Mouse (Mus musculus) spleen, postnatal 10 days (tissue): ENCODE measurements around the gene Stab2.
A peak's percentile ranks its signal among the peaks of the same experiment; 100 is the strongest.

Experiments used
- DNase-seq, 2 experiments: peaks; one replicate each; pipeline ENCODE4 v3.0.0; 2021 to 2022; ENCODE audit warnings: low spot score in 2 of 2

Stab2 gene

GRCm38 (mm10) chr10:87007385-87008214 lies at the start of gene Stab2:
Gene Stab2 (minus strand): TSS chr10:87008025.
- no peak for DNase-seq

GRCm38 (mm10) chr10:87051714-87052113 lies 43.9 kb upstream of the Stab2 start:
- no peak for DNase-seq

GRCm38 (mm10) chr10:87049179-87049578 lies 41.4 kb upstream of the Stab2 start:
- no peak for DNase-seq

- DNase-seq = peak in 1 of 2 experiments; percentile 30
Measured at GRCm38 (mm10) chr10:87046931-87047468, 39.2 kb upstream of the Stab2 start.

- no peak for DNase-seq
Measured at GRCm38 (mm10) chr10:87046469-87046868, 38.6 kb upstream of the Stab2 start.

DNA sequence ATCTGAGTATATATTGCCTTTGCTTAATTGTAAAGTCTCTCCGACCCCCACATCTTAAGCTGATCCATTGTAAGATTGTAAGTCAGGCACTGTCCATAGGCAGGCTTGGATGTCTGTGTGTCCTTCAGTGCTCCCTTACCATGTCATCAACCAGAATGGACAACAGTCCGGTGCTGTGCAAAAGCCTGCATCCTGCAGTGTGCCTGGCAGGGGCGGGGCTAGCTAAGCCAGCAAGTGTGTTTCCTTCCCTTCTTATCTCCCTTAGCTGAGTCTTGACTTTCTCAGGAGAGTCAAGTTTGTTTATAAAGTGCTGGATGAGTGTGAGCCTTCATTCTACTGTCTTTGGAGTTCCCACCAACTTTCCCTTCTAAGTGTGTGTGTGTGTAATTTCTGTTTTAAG lies 37.4 kb upstream of the Stab2 start:
- no peak for DNase-seq

DNA sequence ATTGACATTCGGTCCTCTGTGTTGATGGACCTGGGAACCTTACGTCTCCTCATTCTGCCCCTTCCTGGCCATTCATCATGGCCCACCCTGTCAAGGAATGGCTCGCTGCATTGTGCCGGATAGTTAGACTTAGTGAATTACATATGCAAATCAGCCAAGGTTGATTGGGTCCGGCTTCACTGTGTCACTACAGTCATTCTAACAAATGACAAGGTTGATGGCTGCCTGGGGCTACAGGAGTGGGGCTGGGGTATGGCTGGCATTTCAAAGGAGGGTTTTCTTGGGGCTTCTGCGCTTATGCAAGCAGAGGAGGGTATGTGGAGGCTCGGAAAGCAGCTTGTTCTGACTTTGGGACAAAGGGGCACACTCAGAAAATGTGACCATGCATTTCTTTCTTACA lies 33.4 kb upstream of the Stab2 start:
- no peak for DNase-seq

DNA sequence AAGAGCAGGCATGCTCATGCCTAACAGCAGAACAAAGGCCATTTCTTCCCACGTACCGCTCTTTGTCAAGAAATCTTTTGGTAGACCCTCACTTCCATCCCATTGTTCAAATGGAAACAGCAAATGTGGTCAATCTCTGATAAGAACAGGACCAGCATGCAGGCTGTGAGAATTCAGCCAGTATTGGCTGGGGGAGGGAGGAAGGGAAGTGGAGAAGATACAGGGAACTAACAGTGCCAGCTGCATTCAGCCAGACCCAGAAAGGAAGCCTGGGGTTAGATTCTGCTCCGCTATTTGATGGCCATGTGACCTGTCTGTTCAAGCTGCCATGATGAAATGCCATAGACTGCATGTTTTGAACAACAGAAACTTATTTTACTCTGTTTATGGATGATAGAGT lies 32.0 kb upstream of the Stab2 start:
- DNase-seq = no peak

GRCm38 (mm10) chr10:87039340-87039739 lies 31.5 kb upstream of the Stab2 start:
- DNase-seq = no peak

GRCm38 (mm10) chr10:87037062-87037461 lies 29.2 kb upstream of the Stab2 start:
- DNase-seq = no peak

- DNase-seq = no peak
Measured at GRCm38 (mm10) chr10:87036271-87036703, 28.5 kb upstream of the Stab2 start.

- no peak for DNase-seq
Measured at GRCm38 (mm10) chr10:87035866-87036265, 28.0 kb upstream of the Stab2 start.

DNA sequence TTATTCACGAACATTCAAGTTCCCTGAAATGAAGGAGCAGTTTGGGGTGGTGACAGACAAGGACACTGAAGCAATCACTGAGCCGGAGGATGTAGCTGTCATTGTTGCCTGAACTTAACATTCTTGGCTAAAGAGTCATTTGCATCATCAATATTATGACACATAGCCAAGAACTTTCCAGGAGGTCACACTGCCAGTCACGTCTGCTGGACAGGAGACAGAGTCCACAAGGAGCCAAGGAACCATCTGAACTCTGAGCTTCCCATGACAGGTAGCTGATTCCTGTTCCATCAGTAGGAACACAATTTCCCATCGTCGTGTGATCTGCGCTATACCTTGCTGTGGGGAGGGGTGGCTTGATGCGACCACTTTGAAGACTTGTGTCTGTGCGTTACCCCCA lies 24.9 kb upstream of the Stab2 start:
- DNase-seq = no peak

GRCm38 (mm10) chr10:87024884-87025283 lies 17.1 kb upstream of the Stab2 start:
- DNase-seq = peak; percentile 31 to 82

GRCm38 (mm10) chr10:87020711-87021110 lies 12.9 kb upstream of the Stab2 start:
- DNase-seq = peak in 1 of 2 experiments; percentile 58

DNA sequence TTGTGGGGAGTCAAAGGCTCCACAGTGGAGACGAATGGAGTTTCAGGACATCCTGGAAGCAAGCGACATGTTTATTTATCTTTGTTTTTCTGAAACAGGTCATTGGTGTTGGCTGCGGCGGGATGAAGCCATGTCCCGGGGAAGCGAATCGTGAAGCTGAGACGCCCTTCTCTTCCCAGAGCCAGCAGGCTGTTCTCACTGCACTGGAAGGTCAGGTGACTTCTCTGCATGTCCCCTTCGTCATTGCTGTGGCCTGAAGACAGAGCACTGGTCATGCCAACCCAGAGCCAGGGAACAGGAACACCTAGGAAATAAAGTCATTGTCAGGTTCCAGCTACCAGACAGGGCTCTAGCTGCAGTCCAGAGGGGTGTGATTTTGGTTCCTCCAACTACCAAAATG lies 11.1 kb upstream of the Stab2 start:
- no peak for DNase-seq

GRCm38 (mm10) chr10:87016151-87016692 lies 8.4 kb upstream of the Stab2 start:
- no peak for DNase-seq

- no peak for DNase-seq
Measured at GRCm38 (mm10) chr10:87015403-87015802, 7.6 kb upstream of the Stab2 start.

DNA sequence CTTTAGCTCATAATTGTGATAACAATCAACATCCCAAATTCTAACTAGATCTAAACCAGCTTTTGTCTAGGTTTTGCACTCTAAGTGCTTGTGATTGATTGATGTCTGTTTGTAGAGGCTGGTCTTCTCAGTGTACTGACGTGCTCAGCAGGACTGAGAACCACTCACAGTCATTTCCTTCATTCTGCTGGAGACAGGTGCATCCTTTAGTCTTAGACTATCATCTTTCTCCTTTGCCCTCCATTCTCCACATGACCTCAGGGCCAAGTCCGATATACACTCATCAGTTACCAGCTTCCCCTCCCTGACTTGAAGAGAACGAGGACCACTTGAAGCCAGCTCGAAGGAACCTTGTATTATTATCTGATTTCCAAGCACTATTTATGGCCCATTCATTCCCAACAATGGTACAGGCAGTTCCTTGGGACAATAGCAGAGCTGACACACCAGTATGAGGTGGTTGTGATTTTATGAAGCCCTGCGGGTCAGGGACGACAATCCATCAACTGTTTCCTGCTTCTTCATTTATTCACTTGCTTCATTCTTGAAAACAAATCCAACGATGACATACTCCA lies 6.7 kb upstream of the Stab2 start:
- DNase-seq = no peak

DNA sequence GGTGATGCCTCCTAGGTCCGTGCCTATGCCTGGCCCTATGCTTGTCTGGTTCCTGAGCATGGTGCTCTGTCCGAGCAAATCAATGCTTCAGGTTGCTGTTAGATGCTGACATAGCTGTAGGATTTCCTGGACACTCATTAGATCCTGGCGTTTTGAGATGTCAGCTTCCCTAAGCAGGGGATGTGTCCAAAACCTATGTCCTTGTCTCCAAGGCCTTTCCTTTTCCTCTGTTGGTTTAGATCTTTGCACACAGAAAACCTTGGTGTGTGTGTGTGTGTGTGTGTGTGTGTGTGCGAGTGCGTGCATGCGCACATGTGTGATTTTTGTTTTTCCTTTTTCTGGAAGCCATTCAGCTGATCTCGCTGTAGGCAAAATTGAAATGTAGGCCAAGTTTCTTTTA lies 4.3 kb upstream of the Stab2 start:
- no peak for DNase-seq

GRCm38 (mm10) chr10:87008215-87008499 lies 332 bp upstream of the Stab2 start:
- DNase-seq = no peak

DNA sequence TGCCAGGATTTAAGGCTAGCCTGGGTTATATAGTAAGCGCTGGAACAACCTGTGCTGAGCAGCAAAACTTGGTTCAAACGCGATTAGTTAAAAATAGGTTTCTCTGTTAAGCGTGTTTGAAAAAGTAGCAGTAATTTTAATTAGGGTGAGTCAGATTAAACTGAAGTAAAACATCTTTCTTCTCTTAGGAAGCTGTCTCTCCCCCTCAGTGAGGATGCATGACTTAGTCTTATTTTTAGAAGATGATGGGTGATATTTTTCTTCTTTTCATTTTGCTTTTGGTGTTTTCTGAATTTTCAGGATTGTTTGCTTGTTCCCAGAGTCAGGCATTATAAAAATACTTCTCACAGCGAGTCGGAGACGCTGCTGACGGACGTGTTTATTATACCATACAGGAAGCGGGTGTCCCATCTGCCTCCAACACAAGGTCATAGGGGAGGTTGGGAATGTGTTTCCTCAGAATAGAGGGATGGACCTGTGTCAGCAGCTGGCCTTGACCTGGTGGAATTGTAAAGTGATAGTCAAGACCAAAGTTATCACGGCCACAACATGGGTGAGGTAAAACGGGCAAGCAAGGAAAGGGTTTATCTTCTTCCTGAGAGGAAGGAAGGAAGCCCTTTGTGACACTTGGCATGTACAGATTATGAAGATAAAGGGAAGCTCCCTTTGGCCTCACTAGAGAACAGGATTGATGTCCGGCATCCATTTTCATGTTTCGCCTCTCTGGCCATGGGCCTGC lies 15.4 kb downstream of the Stab2 start:
- no peak for DNase-seq
